Mouse (Mus musculus) small intestine, adult 2 months (tissue): Measurements from ENCODE around the gene Cox6b1.

Experiments used
- CTCF ChIP-seq: fragments of 200-500 bp; IDR thresholded peaks from 2 replicates; pipeline ENCODE4 v1.5.1; 2012; ENCODE audit warnings: low read depth, mild to moderate bottlenecking, control low read depth, inconsistent platforms, low read length, moderate library complexity, mixed read lengths; ENCODE audit not compliant: insufficient replicate concordance, insufficient read length; ENCODE audit errors: extremely low read depth
- POLR2A ChIP-seq: fragments of 200-500 bp; IDR thresholded peaks from 2 replicates; pipeline ENCODE4 v1.6.1; 2012; ENCODE audit warnings: low read depth, mild to moderate bottlenecking, control low read depth, inconsistent platforms, low read length, moderate library complexity

- no peak for TF ChIP-seq POLR2A
- no peak for TF ChIP-seq CTCF
These were observed 27.2 kb downstream of the Cox6b1 start, which contains the start of gene Zbtb32 for GRCm38 (mm10) chr7:30598786-30599185.
